Mouse (Mus musculus) 416B (cell line): ENCODE results near the gene Flrt3.

ENCODE experiments used
- DNase-seq: peaks from one replicate; pipeline ENCODE4 v3.0.0; 2011; ENCODE audit warnings: low read depth

The Flrt3 gene

GRCm38 (mm10) chr2:140621730-140622337 lies 49.4 kb downstream of the Flrt3 start:
- no peak for DNase-seq

- DNase-seq, result no peak
These were observed 55.8 kb downstream of the Flrt3 start for GRCm38 (mm10) chr2:140615451-140615850.
